Mouse (Mus musculus): ENCODE results near the gene Arl4a. TPM values are rescaled to one million over a fixed set of nuclear protein-coding genes. Genes with fewer than 3 reads are reported as not detected.

Gene Arl4a
- 28.1 and 34.0 TPM in 2 replicates for polyA plus RNA-seq (2014; fragmentation: Nextera tagmentation; extraction: Ambion mirVana)

DNA sequence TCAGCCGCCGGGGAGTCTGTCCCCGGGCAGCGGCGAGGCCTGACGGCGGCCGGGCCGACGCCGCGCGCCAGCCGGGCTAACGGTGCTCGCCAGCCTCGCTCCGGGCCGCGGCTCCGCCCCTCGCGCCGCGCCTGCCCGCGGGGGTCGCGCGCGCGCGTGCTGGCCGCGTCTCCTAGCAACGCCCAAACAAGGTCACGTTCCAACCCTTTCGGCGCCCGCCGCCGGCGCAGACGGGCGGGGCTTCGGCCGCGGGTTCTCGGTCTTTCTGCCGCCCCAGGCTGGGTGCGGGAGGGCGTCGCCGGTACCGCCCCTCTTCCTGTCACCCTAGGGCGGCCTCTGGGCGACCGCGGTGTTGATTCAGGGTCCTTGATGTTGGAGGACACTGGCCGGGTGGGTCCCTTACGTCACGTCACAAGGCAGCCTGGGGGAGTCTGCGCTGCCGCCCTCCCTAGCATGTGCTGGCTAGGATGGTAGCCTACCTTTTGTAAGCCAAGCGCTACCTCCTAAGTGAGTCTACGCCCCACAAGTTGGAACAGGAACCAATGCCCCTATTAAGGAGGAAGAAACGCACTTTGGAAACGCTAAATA is at the start of gene Arl4a:
TSS of gene Arl4a (minus strand) at position 150 of the 588 bp plus-strand sequence.
- H3K4me2 ChIP-seq: peak within 1 kb of the TSS; percentile 77
- peak; percentile 94 for DNase-seq
- no peaks in the 10 kb centered on the region for H3K27me3 ChIP-seq (ENCODE audit: insufficient read depth, low read length)
- peak; percentile 90 for ATAC-seq (ENCODE audit: insufficient read depth)
- H3K36me3 ChIP-seq (ENCODE audit: insufficient read depth): no peaks in the 10 kb centered on the region
- TF ChIP-seq CTCF (IDR thresholded peaks at IDR 0.05; ENCODE audit: low read depth): no peak
- no peaks in the 10 kb centered on the region for H3K9me3 ChIP-seq (ENCODE audit: low read depth, low read length)
- no peaks in the 10 kb centered on the region for H3K4me1 ChIP-seq (ENCODE audit: insufficient read depth)
- H3K4me3 ChIP-seq (ENCODE audit: low read depth, low read length): peak within 1 kb of the TSS; percentile 76
- H3K27ac ChIP-seq (ENCODE audit: low read depth): peak within 1 kb of the TSS; percentile 90
- under 1% methylated on average over 68 of the region's 68 CpGs for WGBS
- H3K9ac ChIP-seq: peak within 1 kb of the TSS; percentile 81

DNA sequence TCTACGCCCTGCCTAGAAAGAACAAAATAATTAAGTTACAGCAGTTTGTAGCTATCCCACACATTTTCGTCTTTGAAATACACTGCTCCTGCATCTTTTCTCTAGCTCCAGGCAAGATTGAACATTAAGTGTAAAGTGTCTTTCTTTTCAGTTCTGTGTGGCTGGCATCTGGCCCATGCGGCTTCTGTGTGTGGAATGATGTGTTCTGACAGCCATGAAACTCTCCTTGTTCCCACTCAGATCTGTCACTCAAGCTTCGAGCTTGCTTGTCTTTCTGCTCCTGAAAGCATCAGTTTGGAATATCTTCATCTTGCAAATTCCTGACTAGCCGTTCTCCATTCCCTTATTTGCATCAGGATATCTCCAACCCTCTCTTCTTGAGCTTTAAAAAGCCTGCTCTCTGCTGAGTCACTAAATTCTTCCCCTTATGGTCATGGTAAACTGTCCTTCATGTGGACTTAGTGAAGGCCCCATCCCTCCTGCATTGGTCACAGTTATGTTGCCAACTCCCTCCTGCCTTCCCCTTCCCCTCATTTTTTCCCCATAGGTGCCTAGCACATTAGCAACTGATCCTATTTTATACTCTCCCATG is 48.0 kb upstream of the Arl4a start:
- no peak overlapping the region for H3K4me2 ChIP-seq
- DNase-seq: no peak
- H3K9ac ChIP-seq: no peak overlapping the region
- H3K27me3 ChIP-seq (ENCODE audit: insufficient read depth, low read length): no peaks in the 10 kb centered on the region
- no peak for TF ChIP-seq CTCF (IDR thresholded peaks at IDR 0.05; ENCODE audit: low read depth)
- no peak overlapping the region for H3K4me3 ChIP-seq (ENCODE audit: low read depth, low read length)
- H3K9me3 ChIP-seq (ENCODE audit: low read depth, low read length): no peaks in the 10 kb centered on the region
- no peaks in the 10 kb centered on the region for H3K4me1 ChIP-seq (ENCODE audit: insufficient read depth)
- ATAC-seq (ENCODE audit: insufficient read depth): no peak
- no peak overlapping the region for H3K27ac ChIP-seq (ENCODE audit: low read depth)
- no peaks in the 10 kb centered on the region for H3K36me3 ChIP-seq (ENCODE audit: insufficient read depth)
- 68% methylated on average over 5 of the region's 5 CpGs for WGBS

DNA sequence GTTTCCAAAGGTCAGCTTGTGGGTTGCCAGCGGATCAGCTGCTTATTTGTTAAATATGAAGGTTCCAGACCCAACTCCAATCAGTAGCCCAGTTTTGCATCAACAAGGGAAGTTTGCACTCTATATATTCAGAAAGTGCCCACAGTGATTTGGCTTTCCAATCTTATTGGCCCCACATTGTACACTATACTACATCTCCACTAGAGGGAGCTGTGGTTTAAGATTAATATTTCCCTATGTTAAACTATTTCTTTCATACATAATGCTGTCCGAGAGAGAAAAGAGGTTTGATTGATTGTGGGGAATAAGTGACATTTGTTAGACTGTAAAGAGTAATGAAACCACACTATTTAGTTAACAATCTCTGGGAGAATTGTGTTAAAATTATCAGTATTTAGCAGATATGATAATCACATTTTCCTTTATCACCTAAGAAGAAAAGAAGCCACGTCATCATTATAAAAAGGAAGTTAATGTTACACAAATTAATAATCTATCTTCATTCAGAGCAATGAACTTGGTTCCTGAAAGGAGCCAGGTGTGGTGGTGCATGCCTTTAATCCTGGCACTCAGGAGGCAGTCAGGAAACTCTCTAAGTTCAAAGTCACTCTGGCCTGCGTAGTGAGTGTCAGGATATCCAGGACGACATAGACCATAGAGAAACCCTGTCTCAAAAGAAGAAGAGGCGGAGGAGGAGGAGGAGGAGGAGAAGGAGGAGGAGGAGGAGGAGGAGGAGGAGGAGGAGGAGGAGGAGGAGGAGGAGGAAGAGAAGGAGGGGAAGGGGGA is 44.8 kb upstream of the Arl4a start:
- DNase-seq (peak; percentile 86), ATAC-seq (ENCODE audit: insufficient read depth) (peak; percentile 62; the same call in 1 of the 2 replicates)
- peak; percentile 75 for TF ChIP-seq CTCF (IDR thresholded peaks at IDR 0.05; ENCODE audit: low read depth)
- no peaks in the 10 kb centered on the region for H3K36me3 ChIP-seq (ENCODE audit: insufficient read depth)
- no peak overlapping the region for H3K4me2 ChIP-seq
- no peaks in the 10 kb centered on the region for H3K9me3 ChIP-seq (ENCODE audit: low read depth, low read length)
- H3K4me1 ChIP-seq (ENCODE audit: insufficient read depth): no peaks in the 10 kb centered on the region
- no peak overlapping the region for H3K9ac ChIP-seq
- 35% methylated on average over 5 of the region's 6 CpGs for WGBS
- no peak overlapping the region for H3K4me3 ChIP-seq (ENCODE audit: low read depth, low read length)
- H3K27ac ChIP-seq (ENCODE audit: low read depth): no peak overlapping the region
- H3K27me3 ChIP-seq (ENCODE audit: insufficient read depth, low read length): no peaks in the 10 kb centered on the region

DNA sequence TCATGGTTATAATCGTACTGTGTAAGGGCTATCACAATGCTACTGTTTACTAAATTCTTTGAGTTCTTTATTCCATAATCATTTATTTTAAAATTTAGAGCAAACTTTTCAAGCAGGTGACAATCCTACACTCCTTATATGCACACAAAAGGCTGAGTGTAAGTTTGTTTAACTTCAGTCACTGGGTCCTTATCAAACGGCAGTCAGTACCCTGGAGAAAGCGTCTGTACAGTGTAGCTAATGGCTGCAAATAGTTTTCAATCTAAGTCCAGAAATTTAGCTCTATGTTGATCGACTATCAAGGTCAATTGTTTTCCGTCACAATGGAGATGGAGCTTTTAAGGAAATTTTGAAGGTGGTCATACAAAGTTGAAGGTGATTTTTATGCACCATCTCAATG is 44.2 kb upstream of the Arl4a start:
- no peak overlapping the region for H3K4me3 ChIP-seq (ENCODE audit: low read depth, low read length)
- no peak for ATAC-seq (ENCODE audit: insufficient read depth)

GRCm38 (mm10) chr12:40073660-40074059 is 35.8 kb upstream of the Arl4a start:
- Histone ChIP-seq H3K9me3 (ENCODE audit: low read depth, low read length) (no peaks in the 10 kb centered on the region), H3K4me3 (ENCODE audit: low read depth, low read length) (no peak overlapping the region), H3K4me1 (ENCODE audit: insufficient read depth) (no peaks in the 10 kb centered on the region), H3K36me3 (ENCODE audit: insufficient read depth) (no peaks in the 10 kb centered on the region), H3K27ac (ENCODE audit: low read depth) (no peak overlapping the region), H3K9ac (no peak overlapping the region), H3K27me3 (ENCODE audit: insufficient read depth, low read length) (no peaks in the 10 kb centered on the region), H3K4me2 (no peak overlapping the region)
- 46% methylated on average over 5 of the region's 5 CpGs for WGBS
- DNase-seq: peak; percentile 67
- peak; percentile 22; the same call in 1 of the 2 replicates for TF ChIP-seq CTCF (IDR thresholded peaks at IDR 0.05; ENCODE audit: low read depth)
- no peak for ATAC-seq (ENCODE audit: insufficient read depth)

More for the DNA sequence above, 44.2 kb upstream of the Arl4a start:
- Histone ChIP-seq H3K27me3 (ENCODE audit: insufficient read depth, low read length) (no peaks in the 10 kb centered on the region), H3K27ac (ENCODE audit: low read depth) (no peak overlapping the region), H3K9ac (no peak overlapping the region), H3K9me3 (ENCODE audit: low read depth, low read length) (no peaks in the 10 kb centered on the region), H3K36me3 (ENCODE audit: insufficient read depth) (no peaks in the 10 kb centered on the region), H3K4me1 (ENCODE audit: insufficient read depth) (no peaks in the 10 kb centered on the region), H3K4me2 (no peak overlapping the region)
- DNase-seq: no peak
- 38% methylated on average over 5 of the region's 5 CpGs for WGBS
- TF ChIP-seq CTCF (IDR thresholded peaks at IDR 0.05; ENCODE audit: low read depth): no peak

GRCm38 (mm10) chr12:40047024-40047423 is 9.2 kb upstream of the Arl4a start:
- Histone ChIP-seq H3K36me3 (ENCODE audit: insufficient read depth) (no peaks in the 10 kb centered on the region), H3K4me3 (ENCODE audit: low read depth, low read length) (no peak overlapping the region), H3K4me1 (ENCODE audit: insufficient read depth) (no peaks in the 10 kb centered on the region), H3K4me2 (no peak overlapping the region), H3K27me3 (ENCODE audit: insufficient read depth, low read length) (no peaks in the 10 kb centered on the region), H3K27ac (ENCODE audit: low read depth) (no peak overlapping the region), H3K9me3 (ENCODE audit: low read depth, low read length) (no peaks in the 10 kb centered on the region), H3K9ac (no peak overlapping the region)
- 58% methylated on average over 1 of the region's 1 CpGs for WGBS
- DNase-seq: no peak
- TF ChIP-seq CTCF (IDR thresholded peaks at IDR 0.05; ENCODE audit: low read depth): no peak
- ATAC-seq (ENCODE audit: insufficient read depth): no peak
